Mouse (Mus musculus) T-helper 2 cell (primary cell): ENCODE data around the gene Taldo1.
"Not testable (repeated sequence)": the region's sequence is repeated elsewhere in the genome, so short reads cannot be mapped to it uniquely, and the experiment has no call there.

ENCODE experiments used
- in situ Hi-C: fragments of 300-600 bp; cut with MboI, MseI; formaldehyde crosslinking; loops from one replicate; pipeline ENCODE4 v1.15.1; 2025; ENCODE audit warnings: high pct_unique_total_duplicates

The Taldo1 gene

DNA sequence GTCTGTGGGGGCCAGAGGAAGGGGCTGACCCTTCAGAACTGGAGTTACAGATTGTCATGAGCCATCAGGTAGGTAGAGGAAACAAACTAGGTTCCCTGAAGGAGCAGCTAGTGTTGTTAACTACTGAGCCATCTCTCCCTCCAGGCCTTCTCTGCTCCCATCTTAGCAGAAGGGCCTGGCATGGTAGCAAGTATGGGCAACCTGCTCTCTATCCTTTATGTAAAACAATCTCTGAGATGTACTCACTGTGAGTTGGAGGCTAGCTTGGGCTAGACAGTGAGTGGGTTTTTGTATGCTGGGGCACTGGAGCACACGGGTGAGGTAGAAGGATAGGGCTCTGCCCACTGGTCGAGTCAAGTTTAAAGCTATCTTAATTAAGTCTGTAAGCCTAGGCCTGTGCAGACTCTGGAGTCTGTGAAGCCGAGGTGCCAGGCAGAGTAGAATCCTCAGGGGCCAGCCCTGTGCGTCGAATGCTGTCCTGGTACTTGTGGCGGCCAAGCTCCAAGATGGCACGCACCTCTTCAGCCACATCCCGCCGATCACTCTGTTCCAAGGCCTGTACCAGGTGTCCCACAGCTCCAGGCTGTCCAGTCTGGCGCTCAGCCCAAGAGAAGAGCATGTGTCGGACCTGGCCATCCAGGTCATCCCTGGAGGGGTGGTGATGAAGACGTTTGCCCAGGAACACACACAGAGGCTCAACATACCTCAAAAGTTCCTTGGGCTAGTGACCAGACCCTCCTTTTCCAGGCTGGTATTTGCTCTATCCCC is 46.4 kb downstream of the Taldo1 start:
- in situ Hi-C loops, result no loop called here

DNA sequence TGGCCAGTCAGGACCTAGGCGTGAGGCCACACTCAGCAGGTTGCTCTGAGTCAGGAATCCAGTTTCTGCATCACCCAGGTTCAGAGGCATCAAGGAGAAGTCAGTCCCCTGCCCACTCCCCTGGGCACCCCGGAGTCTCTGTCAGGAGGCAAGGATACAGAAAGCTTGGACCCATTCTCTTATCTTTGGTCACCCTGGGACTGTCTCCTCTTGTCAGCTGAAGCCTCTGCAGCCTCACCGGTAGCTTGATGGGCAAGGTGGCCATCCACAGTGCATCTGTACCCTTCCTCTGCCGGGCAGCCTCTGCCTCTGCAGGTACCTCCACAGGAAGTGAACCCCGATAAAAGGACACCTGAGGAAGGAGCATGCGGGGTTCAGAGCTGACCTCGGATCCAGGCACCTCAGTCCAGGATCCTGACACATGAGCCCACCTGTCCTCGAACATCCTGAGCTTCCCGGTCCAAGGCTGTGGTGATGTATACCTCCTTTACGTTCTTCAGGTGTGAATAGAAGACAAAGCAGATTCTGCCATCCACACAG is 47.2 kb downstream of the Taldo1 start:
- in situ Hi-C loops, result no loop called here

- in situ Hi-C loops, result no loop called here
Measured at GRCm38 (mm10) chr7:141439811-141440210, 47.8 kb downstream of the Taldo1 start.

DNA sequence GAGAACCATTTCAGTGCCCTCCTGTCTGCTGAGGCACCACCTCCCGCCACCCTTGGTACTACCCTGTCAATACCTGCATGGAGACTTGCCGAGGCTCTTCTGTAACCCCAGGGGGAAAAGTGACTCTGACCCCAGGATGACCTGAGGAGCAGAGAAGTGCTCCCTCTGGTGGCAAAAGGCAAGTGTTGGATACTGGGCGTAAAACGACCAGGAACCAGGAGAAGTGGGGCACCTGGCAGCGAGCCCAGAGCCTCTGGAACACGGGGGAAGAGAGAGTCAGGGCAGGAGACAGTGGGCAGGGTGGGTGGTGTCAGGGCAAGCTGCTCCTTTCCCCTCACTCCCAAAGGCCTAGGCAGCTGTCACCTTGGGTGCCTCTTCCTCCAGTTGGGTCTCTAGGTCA is 48.6 kb downstream of the Taldo1 start:
- in situ Hi-C loops, result no loop called here

DNA sequence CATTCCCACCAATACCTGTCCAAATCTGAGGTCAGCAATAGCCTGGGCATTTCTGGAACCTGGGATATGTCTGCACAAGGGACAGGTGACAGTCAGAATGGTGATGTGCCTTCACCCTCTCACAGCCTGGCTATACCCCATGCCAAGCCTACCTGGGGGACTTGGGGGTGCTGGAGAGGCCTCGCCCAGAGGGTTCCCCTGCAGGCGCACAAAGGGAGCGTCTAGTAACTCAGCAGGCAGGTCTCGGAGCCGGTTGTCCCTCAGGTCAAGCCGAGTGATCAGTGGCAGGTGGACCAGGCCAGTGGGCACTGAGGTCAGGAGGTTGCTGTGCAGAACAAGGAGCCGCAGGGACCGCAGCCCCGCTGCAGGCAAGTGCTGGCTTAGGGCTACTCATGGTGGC is 49.5 kb downstream of the Taldo1 start:
- in situ Hi-C loops, result no loop called here

DNA sequence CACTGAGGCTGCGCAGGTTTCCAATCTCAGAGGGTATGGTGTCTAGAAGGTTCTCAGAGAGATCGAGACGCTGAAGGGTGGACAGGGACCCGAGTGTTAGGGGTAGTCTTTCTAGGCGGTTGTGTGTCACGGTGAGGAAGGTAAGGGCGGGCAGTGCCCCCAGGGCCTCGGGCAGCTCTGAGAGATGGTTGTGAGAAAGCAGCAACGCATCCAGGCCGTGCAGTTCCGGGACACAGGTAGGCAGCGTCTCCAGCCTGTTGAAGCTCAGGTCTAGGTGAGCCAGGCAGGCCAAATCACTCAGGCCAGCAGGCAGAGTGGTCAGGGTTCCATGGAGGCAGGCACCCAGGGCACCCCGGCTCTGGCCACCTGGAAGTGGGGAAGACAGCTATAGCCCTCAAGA is 50.2 kb downstream of the Taldo1 start:
- in situ Hi-C loops, result no loop called here

GRCm38 (mm10) chr7:141443081-141443821 is 51.3 kb downstream of the Taldo1 start:
- in situ Hi-C loops, result no loop called here

DNA sequence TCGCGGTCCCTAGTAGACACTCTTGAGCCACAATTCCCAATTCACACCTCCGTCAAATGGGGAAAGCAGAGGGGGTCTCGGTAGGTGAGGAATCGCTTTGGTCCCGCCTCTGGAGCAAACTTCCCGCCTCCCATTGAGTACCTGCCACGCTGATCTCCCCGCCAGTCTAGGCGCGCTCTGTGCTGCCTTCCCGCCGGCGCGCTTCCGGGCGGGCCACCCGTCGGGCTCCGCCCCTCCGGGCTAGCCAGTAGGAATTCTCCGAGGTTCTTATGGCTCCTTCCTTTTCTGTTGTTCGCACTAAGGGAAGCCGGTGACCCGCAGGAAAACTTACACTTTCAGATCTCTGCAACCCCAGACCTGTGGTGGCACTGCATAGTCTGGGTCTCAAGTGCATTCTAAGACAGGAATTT is 51.8 kb downstream of the Taldo1 start, which contains the start of gene Pidd1:
Gene Pidd1, minus strand, starts transcription at position 198 of the 410 bp plus-strand sequence.
- in situ Hi-C loops, result no loop called here

DNA sequence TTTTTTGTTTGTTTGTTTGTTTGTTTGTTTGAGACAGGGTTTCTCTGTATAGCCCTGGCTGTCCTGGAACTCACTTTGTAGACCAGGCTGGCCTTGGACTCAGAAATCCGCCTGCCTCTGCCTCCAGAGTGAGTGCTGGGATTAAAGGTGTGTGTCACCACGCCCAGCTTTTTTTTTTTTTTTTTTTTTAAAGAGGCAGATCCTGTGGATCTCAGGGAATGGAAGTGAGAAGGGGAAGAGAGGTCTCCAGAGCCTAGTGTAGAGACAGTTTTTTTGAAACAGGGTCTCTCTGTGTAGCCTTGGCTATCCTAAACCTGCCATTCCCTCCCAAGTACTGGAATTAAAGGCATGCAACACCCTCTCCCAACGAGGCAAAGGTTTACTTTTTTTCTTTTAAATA is 54.4 kb downstream of the Taldo1 start:
- in situ Hi-C loops, result not testable (repeated sequence)

- in situ Hi-C loops, result no loop called here
Measured at GRCm38 (mm10) chr7:141447110-141447991, 55.4 kb downstream of the Taldo1 start, which contains the start of gene Rplp2. TSS of gene Rplp2 (plus strand) at chr7:141447370.

DNA sequence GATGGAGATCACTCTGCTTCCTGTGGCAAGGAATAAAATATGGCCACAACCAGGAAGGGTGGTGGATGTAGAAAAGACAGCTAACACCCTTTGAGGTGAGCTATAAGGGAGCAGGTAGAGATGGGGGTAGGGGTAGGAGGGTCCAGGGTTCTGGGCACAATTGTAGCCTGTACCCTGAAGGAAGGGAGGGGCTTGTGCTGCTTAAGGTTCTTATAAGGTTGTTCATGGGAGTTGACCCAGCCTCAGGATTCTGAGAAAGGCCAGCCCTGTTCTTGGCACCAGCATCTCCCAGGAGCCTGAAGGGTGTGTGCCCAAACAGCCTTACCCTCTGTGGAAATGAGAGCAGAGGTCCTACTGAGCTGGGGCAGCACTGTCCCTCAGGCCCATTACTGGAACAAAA is 59.9 kb downstream of the Taldo1 start:
- in situ Hi-C loops, result no loop called here
